Mouse (Mus musculus): ENCODE measurements at regions not wholly inside any gene's neighbourhood (a gene's known extent, or its start where the extent isn't known, plus 50 kb on each side); places are given as distances from the start of the nearest gene placed in this dataset.

DNA sequence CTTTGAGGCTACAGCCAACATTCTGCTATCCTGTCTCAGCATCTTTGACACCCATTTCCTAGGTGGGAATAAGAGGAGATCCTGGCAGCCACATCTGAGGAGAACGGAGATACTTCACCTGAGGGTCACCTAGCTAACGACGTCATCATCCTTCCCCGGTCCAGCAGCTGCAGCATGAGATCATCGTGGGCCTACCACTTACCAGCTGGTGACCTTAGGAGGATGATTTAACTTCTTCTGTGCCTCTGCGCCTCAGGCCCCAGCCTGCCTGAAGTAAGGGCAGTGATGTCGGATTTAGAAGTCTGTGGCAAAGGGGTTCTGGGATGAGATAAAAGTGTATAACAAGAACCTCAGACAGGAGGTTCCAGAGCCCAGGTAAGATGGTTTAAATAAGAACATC is 391.3 kb upstream of the Spred2 start:
- no peaks in the 10 kb centered on the region for H3K79me2 ChIP-seq (replicated peaks; ENCODE audit: control insufficient read depth, insufficient read depth, low read length)
- intact Hi-C loops (cut with DNase I): no loop called here
- H3K9ac ChIP-seq (ENCODE audit: low read depth, low read length): no peak overlapping the region
- no peak overlapping the region for H3K4me3 ChIP-seq
- no peaks in the 10 kb centered on the region for H3K36me3 ChIP-seq (ENCODE audit: control insufficient read depth, insufficient read depth, low read length)
- no peaks in the 10 kb centered on the region for H3K27me3 ChIP-seq (ENCODE audit: control insufficient read depth, insufficient read depth, low read length)
- no peak for DNase-seq
- no peaks in the 10 kb centered on the region for H3K4me1 ChIP-seq (ENCODE audit: control insufficient read depth, insufficient read depth, low read length)
- no peak for TF ChIP-seq POLR2A (IDR thresholded peaks at IDR 0.05; ENCODE audit: insufficient read depth, low read depth, low read length)
- no peak for TF ChIP-seq CTCF (IDR thresholded peaks at IDR 0.05)
- no peak for TF ChIP-seq EP300 (IDR thresholded peaks at IDR 0.05; ENCODE audit: insufficient read depth, low read depth, low read length)
- 82% methylated on average over 7 of the region's 7 CpGs for WGBS
- H3K27ac ChIP-seq: no peak overlapping the region

DNA sequence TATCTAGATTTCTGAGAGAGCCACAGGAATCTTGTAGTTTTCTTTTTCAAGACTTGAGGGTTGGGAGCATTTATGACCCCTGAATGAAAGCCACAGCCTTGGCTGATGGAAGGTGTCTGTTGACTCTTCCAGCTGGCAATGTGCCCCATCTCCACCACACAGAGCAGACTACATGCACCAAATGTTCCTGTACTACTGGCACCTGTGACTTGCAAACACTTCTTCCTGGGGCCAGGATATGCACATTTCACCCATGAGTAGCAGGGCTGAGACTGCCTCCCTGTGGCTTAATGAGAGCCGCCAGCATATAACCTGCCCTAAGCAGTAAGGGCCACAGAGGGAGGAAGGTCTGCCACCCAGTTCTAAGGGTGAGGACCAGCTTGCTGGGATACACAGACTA is 390.5 kb upstream of the Spred2 start:
- Histone ChIP-seq H3K9ac (ENCODE audit: low read depth, low read length) (no peak overlapping the region), H3K79me2 (replicated peaks; ENCODE audit: control insufficient read depth, insufficient read depth, low read length) (no peaks in the 10 kb centered on the region), H3K36me3 (ENCODE audit: control insufficient read depth, insufficient read depth, low read length) (no peaks in the 10 kb centered on the region), H3K4me1 (ENCODE audit: control insufficient read depth, insufficient read depth, low read length) (no peaks in the 10 kb centered on the region), H3K4me3 (no peak overlapping the region), H3K27me3 (ENCODE audit: control insufficient read depth, insufficient read depth, low read length) (no peaks in the 10 kb centered on the region), H3K27ac (no peak overlapping the region)
- intact Hi-C loops (cut with DNase I): no loop called here
- TF ChIP-seq EP300 (IDR thresholded peaks at IDR 0.05; ENCODE audit: insufficient read depth, low read depth, low read length): no peak
- TF ChIP-seq POLR2A (IDR thresholded peaks at IDR 0.05; ENCODE audit: insufficient read depth, low read depth, low read length): no peak
- TF ChIP-seq CTCF (IDR thresholded peaks at IDR 0.05): peak; percentile 41
- DNase-seq: no peak
- WGBS: 64% methylated on average over 1 of the region's 1 CpGs

GRCm38 (mm10) chr11:19535215-19535614 is 389.0 kb upstream of the Spred2 start:
- intact Hi-C loops (cut with DNase I): no loop called here
- H3K9ac ChIP-seq (ENCODE audit: low read depth, low read length): no peak overlapping the region
- H3K27ac ChIP-seq: no peak overlapping the region
- no peaks in the 10 kb centered on the region for H3K4me1 ChIP-seq (ENCODE audit: control insufficient read depth, insufficient read depth, low read length)
- H3K4me3 ChIP-seq: no peak overlapping the region
- no peaks in the 10 kb centered on the region for H3K79me2 ChIP-seq (replicated peaks; ENCODE audit: control insufficient read depth, insufficient read depth, low read length)
- no peak for DNase-seq
- TF ChIP-seq POLR2A (IDR thresholded peaks at IDR 0.05; ENCODE audit: insufficient read depth, low read depth, low read length) (no peak), CTCF (IDR thresholded peaks at IDR 0.05) (peak; percentile 27), EP300 (IDR thresholded peaks at IDR 0.05; ENCODE audit: insufficient read depth, low read depth, low read length) (no peak)
- 76% methylated on average over 1 of the region's 1 CpGs for WGBS
- H3K27me3 ChIP-seq (ENCODE audit: control insufficient read depth, insufficient read depth, low read length): no peaks in the 10 kb centered on the region
- H3K36me3 ChIP-seq (ENCODE audit: control insufficient read depth, insufficient read depth, low read length): no peaks in the 10 kb centered on the region

GRCm38 (mm10) chr11:19546226-19546625 is 377.9 kb upstream of the Spred2 start:
- Histone ChIP-seq H3K4me3 (no peak overlapping the region), H3K4me1 (ENCODE audit: control insufficient read depth, insufficient read depth, low read length) (no peaks in the 10 kb centered on the region), H3K36me3 (ENCODE audit: control insufficient read depth, insufficient read depth, low read length) (no peaks in the 10 kb centered on the region), H3K79me2 (replicated peaks; ENCODE audit: control insufficient read depth, insufficient read depth, low read length) (no peaks in the 10 kb centered on the region), H3K27me3 (ENCODE audit: control insufficient read depth, insufficient read depth, low read length) (no peaks in the 10 kb centered on the region), H3K9ac (ENCODE audit: low read depth, low read length) (no peak overlapping the region), H3K27ac (no peak overlapping the region)
- DNase-seq: no peak
- no peak for TF ChIP-seq CTCF (IDR thresholded peaks at IDR 0.05)
- TF ChIP-seq POLR2A (IDR thresholded peaks at IDR 0.05; ENCODE audit: insufficient read depth, low read depth, low read length): no peak
- TF ChIP-seq EP300 (IDR thresholded peaks at IDR 0.05; ENCODE audit: insufficient read depth, low read depth, low read length): no peak
- 32% methylated on average over 4 of the region's 4 CpGs for WGBS
- intact Hi-C loops (cut with DNase I): no loop called here

- no peak overlapping the region for H3K9ac ChIP-seq (ENCODE audit: low read depth, low read length)
- H3K4me1 ChIP-seq (ENCODE audit: control insufficient read depth, insufficient read depth, low read length): no peaks in the 10 kb centered on the region
- TF ChIP-seq EP300 (IDR thresholded peaks at IDR 0.05; ENCODE audit: insufficient read depth, low read depth, low read length) (no peak), CTCF (IDR thresholded peaks at IDR 0.05) (no peak), POLR2A (IDR thresholded peaks at IDR 0.05; ENCODE audit: insufficient read depth, low read depth, low read length) (no peak)
- no peaks in the 10 kb centered on the region for H3K27me3 ChIP-seq (ENCODE audit: control insufficient read depth, insufficient read depth, low read length)
- no peaks in the 10 kb centered on the region for H3K79me2 ChIP-seq (replicated peaks; ENCODE audit: control insufficient read depth, insufficient read depth, low read length)
- no peaks in the 10 kb centered on the region for H3K36me3 ChIP-seq (ENCODE audit: control insufficient read depth, insufficient read depth, low read length)
- H3K27ac ChIP-seq: no peak overlapping the region
- 72% methylated on average over 9 of the region's 9 CpGs for WGBS
- no peak for DNase-seq
- H3K4me3 ChIP-seq: no peak overlapping the region
- intact Hi-C loops (cut with DNase I): no loop called here
These were observed 369.7 kb upstream of the Spred2 start for GRCm38 (mm10) chr11:19554316-19554946.

DNA sequence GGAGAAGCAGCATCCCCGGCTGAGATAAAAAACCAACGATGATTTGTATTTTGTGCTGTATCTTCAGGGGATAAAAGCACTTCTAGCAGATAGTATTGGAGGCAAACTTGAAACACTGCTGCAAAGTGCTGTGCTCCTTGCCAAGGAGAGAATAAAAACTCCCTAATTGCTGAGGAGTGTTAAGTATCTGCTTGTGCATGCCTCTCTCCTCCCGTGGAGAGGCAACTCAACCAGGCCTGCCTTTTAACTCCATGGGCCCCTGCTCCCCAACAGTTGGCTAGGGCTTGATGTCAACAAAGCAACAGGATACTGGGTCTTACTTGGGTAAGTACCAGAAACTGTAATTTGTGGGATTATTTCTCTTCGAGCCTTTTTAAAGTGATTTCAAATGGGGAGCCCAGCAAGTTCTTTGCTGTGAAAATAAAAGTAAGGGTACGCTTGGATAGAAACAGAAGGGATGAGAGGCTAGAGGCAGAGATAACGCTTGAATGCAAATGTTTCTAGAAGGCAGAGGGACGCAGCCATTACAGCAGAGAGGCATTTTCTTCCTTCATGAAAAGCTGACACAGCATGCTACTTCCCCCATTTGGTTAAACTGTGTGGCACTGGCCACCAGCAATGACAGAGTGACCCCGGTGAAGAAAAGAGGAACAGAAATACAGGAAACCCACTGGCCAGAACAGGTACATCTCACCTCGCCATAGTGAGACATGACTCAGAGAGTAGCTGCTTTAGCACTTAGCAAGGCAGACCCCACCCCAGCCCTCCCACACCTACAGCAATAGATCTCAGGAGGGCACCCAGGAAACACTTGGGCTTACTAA is 369.0 kb upstream of the Spred2 start:
- Histone ChIP-seq H3K27ac (no peak overlapping the region), H3K4me3 (no peak overlapping the region), H3K9ac (ENCODE audit: low read depth, low read length) (no peak overlapping the region), H3K36me3 (ENCODE audit: control insufficient read depth, insufficient read depth, low read length) (no peaks in the 10 kb centered on the region), H3K4me1 (ENCODE audit: control insufficient read depth, insufficient read depth, low read length) (no peaks in the 10 kb centered on the region), H3K79me2 (replicated peaks; ENCODE audit: control insufficient read depth, insufficient read depth, low read length) (no peaks in the 10 kb centered on the region), H3K27me3 (ENCODE audit: control insufficient read depth, insufficient read depth, low read length) (no peaks in the 10 kb centered on the region)
- DNase-seq: no peak
- TF ChIP-seq EP300 (IDR thresholded peaks at IDR 0.05; ENCODE audit: insufficient read depth, low read depth, low read length) (no peak), POLR2A (IDR thresholded peaks at IDR 0.05; ENCODE audit: insufficient read depth, low read depth, low read length) (no peak), CTCF (IDR thresholded peaks at IDR 0.05) (no peak)
- intact Hi-C loops (cut with DNase I): no loop called here
- WGBS: 69% methylated on average over 9 of the region's 9 CpGs
